Mouse (Mus musculus) bone marrow, adult 2 months (tissue): ENCODE results near the gene Alg1. TPM values are rescaled to one million over a fixed set of nuclear protein-coding genes. Genes with fewer than 3 reads are reported as not detected.
"Not testable (repeated sequence)": the region's sequence is repeated elsewhere in the genome, so short reads cannot be mapped to it uniquely, and the experiment has no call there.

Experiments used
- H3K27ac ChIP-seq: fragments of 200-500 bp; 2 replicates; pipeline ENCODE4 v1.5.1; 2012; ENCODE audit warnings: low read depth, mild to moderate bottlenecking, control low read depth, inconsistent platforms, low read length; ENCODE audit not compliant: control insufficient read depth, poor library complexity, insufficient read depth
- H3K4me1 ChIP-seq: fragments of 200-500 bp; 2 replicates; pipeline ENCODE4 v1.6.1; 2011; ENCODE audit warnings: low read length; ENCODE audit not compliant: control insufficient read depth, insufficient read depth
- H3K4me3 ChIP-seq: fragments of 200-500 bp; replicated peaks from 2 replicates; pipeline ENCODE3; 2011; ENCODE audit warnings: mild to moderate bottlenecking, low read depth, low read length, control low read depth; ENCODE audit not compliant: control insufficient read depth
- CTCF ChIP-seq: fragments of 200-500 bp; IDR thresholded peaks from 2 replicates; pipeline ENCODE4 v1.5.1; 2011; ENCODE audit warnings: low read length, control low read depth; ENCODE audit not compliant: control insufficient read depth, insufficient read depth
- POLR2A ChIP-seq: fragments of 200-500 bp; IDR thresholded peaks from 2 replicates; pipeline ENCODE4 v1.6.1; 2011; ENCODE audit warnings: low read depth, mild to moderate bottlenecking, control low read depth, low read length, borderline replicate concordance; ENCODE audit not compliant: control insufficient read depth
- WGBS: fragments of 180-500 bp; shearing (Covaris S2); methylation state at CpG from one replicate; pipeline ENCODE4 v1.1.7; 2018; 5-methylcytosine and 5-hydroxymethylcytosine counted together
- polyA plus RNA-seq: library from polyadenylated mRNA; stranded (reverse); fragments of >200 nt; gene quantifications from 2 replicates; pipeline ENCODE4 v1.2.4, GENCODE M21; 2011; ENCODE audit warnings: low replicate concordance; ENCODE audit not compliant: missing spikeins, insufficient read depth, insufficient read length

Alg1 gene
- polyA plus RNA-seq, 1 experiment = 15.4 TPM

DNA sequence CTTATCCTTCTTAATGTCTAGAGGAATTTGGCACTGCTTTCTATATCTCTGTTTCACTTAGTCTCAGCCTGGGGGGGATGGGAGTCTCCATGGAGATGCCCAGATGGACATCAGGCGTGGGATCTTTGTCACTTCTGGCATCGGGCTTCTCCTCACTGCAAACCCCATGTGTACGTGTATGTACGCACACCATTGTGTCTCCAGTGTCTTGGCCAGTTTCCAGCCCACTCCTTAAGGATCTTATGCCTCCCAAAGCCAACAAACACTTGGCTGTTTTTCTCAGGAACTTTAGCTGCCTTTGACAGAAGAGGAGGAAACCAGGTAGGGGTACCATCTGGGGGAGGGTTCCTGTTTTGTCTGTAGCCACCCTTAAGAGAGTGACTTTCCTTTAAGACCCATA, 12.0 kb upstream of the Alg1 start:
- TF ChIP-seq CTCF = no peak
- no peak for TF ChIP-seq POLR2A

DNA sequence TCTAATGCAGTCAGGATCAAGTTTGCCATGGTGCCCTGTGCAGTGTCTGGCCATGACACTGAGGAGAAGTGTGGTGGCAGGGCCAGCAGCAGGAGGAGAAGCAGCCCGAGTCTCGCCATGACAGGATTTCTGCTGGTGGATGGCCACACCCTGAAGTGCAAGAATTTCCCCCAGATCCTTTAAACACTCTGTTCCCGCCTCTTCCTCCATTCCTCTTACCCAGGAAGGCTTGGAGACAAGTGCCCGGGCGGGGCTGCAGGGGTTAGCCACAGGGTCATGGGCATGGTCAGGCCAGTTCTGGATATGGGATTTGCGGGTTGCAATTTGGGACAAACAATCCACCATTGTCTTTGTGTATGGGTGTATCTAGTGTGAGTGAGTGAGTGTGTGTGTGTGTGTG, 11.3 kb upstream of the Alg1 start, which contains the start of gene AU021092:
AU021092 (minus strand) TSS at position 160 of the 400 bp plus-strand sequence.
- no peaks in the 10 kb centered on the region for H3K4me1 ChIP-seq
- H3K27ac ChIP-seq = no peak within 1 kb of the TSS
- TF ChIP-seq CTCF (no peak), POLR2A (no peak)
- no peak within 1 kb of the TSS for H3K4me3 ChIP-seq
- 63% methylated on average over 6 of the region's 6 CpGs for whole genome bisulfite sequencing

More for the DNA sequence above, 12.0 kb upstream of the Alg1 start:
- Histone ChIP-seq H3K4me3 (no peak overlapping the region), H3K27ac (no peak overlapping the region), H3K4me1 (no peaks in the 10 kb centered on the region)
- 72% methylated on average over 4 of the region's 4 CpGs for WGBS

DNA sequence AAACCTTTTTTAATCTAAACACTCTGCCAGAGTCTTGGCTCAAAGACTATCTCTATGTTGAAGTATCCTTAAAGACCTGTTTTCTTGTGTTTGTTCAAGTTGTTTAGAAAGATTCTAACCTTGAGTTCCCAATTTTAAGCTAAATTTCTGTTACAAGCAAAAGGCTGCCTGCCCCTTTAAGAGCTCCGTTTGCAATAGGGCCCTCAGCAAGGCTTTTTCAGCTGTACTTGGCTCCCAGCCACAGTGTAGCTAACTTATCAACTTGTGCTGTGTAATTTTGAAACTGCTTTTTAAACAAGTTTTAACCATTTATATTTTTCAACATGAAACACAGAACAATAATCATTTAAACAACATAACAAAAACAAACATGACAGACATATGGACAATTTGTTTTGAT, 6.9 kb upstream of the Alg1 start:
- H3K27ac ChIP-seq, H3K4me3 ChIP-seq, H3K4me1 ChIP-seq: not testable (repeated sequence)
- WGBS = 2% methylated on average over 1 of the region's 1 CpGs

DNA sequence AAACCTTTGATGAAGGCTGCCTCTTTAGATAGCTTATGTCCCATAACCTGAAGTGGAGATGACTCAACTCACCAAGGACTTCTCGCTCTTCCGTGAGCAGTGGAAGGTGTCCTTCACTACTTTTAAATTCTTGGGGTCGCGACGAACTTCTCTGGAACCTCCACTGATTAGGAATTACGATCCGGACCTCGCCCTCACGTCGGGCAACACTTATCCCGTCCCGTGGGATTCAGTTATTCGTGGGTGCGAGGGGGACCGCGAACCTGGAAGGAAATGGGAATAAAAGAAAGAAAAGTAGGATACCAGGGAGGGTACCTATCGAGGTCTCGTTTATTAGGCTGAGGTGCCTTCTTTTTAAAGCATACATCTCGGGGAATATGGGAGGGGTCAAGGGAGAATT, 5.9 kb upstream of the Alg1 start:
- not testable (repeated sequence) for H3K4me1 ChIP-seq, H3K27ac ChIP-seq, H3K4me3 ChIP-seq
- 77% methylated on average over 19 of the region's 19 CpGs for WGBS

DNA sequence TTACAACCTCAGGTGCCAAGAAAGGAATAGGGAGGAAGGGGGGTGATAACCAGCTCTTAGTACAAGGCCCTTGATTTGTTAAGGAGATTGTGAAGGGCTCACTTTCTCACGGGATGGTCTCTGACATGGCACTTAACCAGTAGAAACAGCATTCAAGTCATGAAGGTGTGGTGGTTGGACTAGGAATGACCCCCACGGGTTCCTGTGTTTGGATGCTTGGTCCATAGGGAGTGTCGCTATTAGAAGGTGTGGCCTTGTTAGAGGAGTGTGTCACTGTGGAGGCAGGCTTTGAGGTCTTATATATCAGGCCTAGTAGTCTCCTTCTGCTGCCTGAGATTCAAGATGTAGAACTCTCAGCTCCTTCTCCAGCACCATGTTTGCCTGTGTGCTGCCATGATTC, 5.3 kb upstream of the Alg1 start:
- H3K27ac ChIP-seq = not testable (repeated sequence)
- 69% methylated on average over 3 of the region's 3 CpGs for WGBS

DNA sequence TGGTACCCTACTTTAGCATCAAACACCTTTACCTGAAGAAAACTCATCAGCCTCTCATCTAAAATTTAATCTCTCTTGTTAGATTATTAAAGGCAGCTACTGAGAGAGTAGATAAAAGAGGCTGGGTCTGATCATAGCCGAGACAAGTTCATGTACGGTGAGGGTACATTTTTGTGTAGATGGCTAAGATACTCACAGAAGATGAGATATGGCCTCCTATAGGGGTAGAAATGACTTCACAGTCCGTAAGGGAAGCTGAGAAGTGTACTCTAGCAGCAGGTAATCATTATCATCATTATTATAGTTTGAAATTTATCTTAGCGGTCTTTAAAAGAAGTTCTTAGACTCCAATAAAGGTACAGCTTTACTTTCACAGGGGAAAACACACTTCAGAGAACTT, 439 bp upstream of the Alg1 start:
- peak overlapping the region; percentile 97 for H3K4me3 ChIP-seq
- WGBS = 82% methylated on average over 4 of the region's 4 CpGs
- H3K27ac ChIP-seq = no peak overlapping the region
- peaks cover 3% of the 10 kb centered on the region; the same call in 1 of the 2 replicates for H3K4me1 ChIP-seq
- no peak for TF ChIP-seq CTCF
- no peak for TF ChIP-seq POLR2A

More for the DNA sequence above, 5.3 kb upstream of the Alg1 start:
- H3K4me3 ChIP-seq, H3K4me1 ChIP-seq: not testable (repeated sequence)

DNA sequence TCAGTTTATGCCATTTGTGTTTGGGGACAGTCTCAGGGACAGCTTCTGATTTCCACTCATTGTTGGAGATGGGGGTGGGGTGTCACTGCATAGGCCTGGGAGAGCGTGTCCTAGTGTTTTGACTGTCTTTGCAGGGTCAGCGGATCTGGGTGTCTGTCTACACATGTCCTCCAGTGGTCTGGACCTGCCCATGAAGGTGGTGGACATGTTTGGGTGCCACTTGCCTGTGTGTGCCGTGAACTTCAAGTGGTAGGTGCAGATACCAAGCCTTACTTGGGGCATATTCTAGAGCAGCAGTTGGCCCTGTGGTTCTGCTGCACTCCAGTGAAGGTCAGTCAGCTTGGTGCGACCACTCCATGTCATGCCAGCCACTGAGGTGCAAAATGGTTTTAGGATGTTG, 8.9 kb downstream of the Alg1 start:
- Histone ChIP-seq H3K4me1 (no peaks in the 10 kb centered on the region), H3K27ac (no peak overlapping the region), H3K4me3 (no peak overlapping the region)
- TF ChIP-seq POLR2A (no peak), CTCF (no peak)
- 85% methylated on average over 4 of the region's 4 CpGs for WGBS

DNA sequence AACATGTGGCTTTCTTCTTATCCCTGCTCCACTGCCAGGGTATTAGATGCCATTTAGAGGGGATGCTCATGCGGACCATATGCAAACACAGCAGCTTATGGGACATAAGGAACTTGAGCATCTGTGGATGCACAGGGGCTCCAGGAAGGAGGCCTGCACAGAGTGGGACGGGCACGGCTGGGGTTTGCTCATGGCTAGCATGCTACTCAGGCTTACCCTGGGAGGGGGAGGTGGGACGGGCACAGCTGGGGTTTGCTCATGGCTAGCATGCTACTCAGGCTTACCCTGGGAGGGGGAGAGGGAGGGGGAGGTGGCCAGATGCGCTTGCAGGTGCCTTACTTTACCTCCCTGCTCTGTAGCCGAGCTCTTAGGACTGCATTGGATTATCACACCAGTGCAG, 9.5 kb downstream of the Alg1 start:
- Histone ChIP-seq H3K4me3 (no peak overlapping the region), H3K27ac (no peak overlapping the region), H3K4me1 (no peaks in the 10 kb centered on the region)
- TF ChIP-seq CTCF (no peak), POLR2A (no peak)
- WGBS = 87% methylated on average over 6 of the region's 6 CpGs

DNA sequence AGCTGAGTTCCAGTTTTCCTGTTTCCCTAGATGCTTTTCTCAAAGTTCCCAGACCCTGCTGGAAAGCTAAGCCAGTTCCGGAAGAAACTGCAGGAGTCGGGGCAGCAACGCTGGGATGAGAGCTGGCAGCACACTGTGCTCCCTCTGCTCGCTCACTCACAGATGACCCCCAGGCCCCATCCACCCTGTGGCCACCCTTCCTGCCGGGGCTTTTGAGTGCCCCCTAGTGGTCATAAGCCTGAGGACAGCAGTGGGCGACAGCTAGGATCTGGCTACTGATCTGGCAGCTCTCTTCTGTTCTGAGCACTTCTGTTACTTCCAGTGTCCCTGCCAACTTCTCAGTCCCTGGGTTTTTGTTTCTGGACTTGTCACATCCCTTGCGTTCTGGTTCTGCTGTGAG, 11.0 kb downstream of the Alg1 start:
- WGBS = 51% methylated on average over 7 of the region's 7 CpGs
- no peaks in the 10 kb centered on the region for H3K4me1 ChIP-seq
- TF ChIP-seq CTCF = peak; percentile 84
- peak; percentile 40; the same call in 1 of the 2 replicates for TF ChIP-seq POLR2A

More for the DNA sequence above, 11.0 kb downstream of the Alg1 start:
- H3K4me3 ChIP-seq = no peak overlapping the region
- H3K27ac ChIP-seq = no peak overlapping the region
